Mouse (Mus musculus) CH12.LX (cell line): Measurements from ENCODE around the gene Ccdc114.

ENCODE experiments used
- BHLHE40 ChIP-seq: IDR thresholded peaks from 2 replicates; pipeline ENCODE4 v1.6.1; 2011; ENCODE audit warnings: mild to moderate bottlenecking, low read depth, low read length, improper control_type of control experiment
- CTCF ChIP-seq, 2 experiments: IDR thresholded peaks in 1 of 2; conservative IDR thresholded peaks in 1 of 2; 2 replicates each; pipeline ENCODE4 v1.5.1; 2011 to 2012; ENCODE audit warnings: low read depth in 2 of 2, low read length in 2 of 2, improper control_type of control experiment in 1 of 2, inconsistent platforms in 1 of 2, mild to moderate bottlenecking in 1 of 2, moderate library complexity in 1 of 2
- EP300 ChIP-seq: IDR thresholded peaks from 2 replicates; pipeline ENCODE4 v1.6.1; 2011; ENCODE audit warnings: low read length, improper control_type of control experiment
- ETS1 ChIP-seq: conservative IDR thresholded peaks from 2 replicates; pipeline ENCODE4 v1.6.1; 2012; ENCODE audit warnings: low read depth, mild to moderate bottlenecking, inconsistent platforms, low read length, improper control_type of control experiment, moderate library complexity
- HCFC1 ChIP-seq: IDR thresholded peaks from 2 replicates; pipeline ENCODE4 v1.6.1; 2012; ENCODE audit warnings: low read depth, mild to moderate bottlenecking, inconsistent platforms, low read length, improper control_type of control experiment
- KAT2A ChIP-seq: IDR thresholded peaks from 2 replicates; pipeline ENCODE4 v1.6.1; 2012; ENCODE audit warnings: low read length, improper control_type of control experiment, inconsistent platforms; ENCODE audit not compliant: insufficient replicate concordance
- MAX ChIP-seq: IDR thresholded peaks from 2 replicates; pipeline ENCODE4 v1.6.1; 2011; ENCODE audit warnings: low read length, improper control_type of control experiment
- MXI1 ChIP-seq: IDR thresholded peaks from 2 replicates; pipeline ENCODE4 v1.6.1; 2011; ENCODE audit warnings: mild to moderate bottlenecking, low read depth, low read length, improper control_type of control experiment
- NELFE ChIP-seq: IDR thresholded peaks from 2 replicates; pipeline ENCODE4 v1.6.1; 2011; ENCODE audit warnings: low read depth, low read length, improper control_type of control experiment
- POLR2A ChIP-seq: IDR thresholded peaks from 2 replicates; pipeline ENCODE4 v1.6.1; 2011; ENCODE audit warnings: low read depth, mild to moderate bottlenecking, improper control_type of control experiment, low read length
- POLR2AphosphoS2 ChIP-seq: IDR thresholded peaks from 2 replicates; pipeline ENCODE4 v1.6.1; 2011; ENCODE audit warnings: low read depth, low read length, improper control_type of control experiment
- UBTF ChIP-seq: IDR thresholded peaks from 2 replicates; pipeline ENCODE4 v1.6.1; 2012; ENCODE audit warnings: low read depth, mild to moderate bottlenecking, inconsistent platforms, low read length, improper control_type of control experiment, moderate library complexity
- ZC3H11A ChIP-seq: IDR thresholded peaks from 2 replicates; pipeline ENCODE4 v1.6.1; 2012; ENCODE audit warnings: low read depth, mild to moderate bottlenecking, inconsistent platforms, low read length, improper control_type of control experiment
- ZKSCAN1 ChIP-seq: IDR thresholded peaks from 2 replicates; pipeline ENCODE4 v1.6.1; 2012; ENCODE audit warnings: low read depth, inconsistent platforms, low read length, improper control_type of control experiment, borderline replicate concordance

GRCm38 (mm10) chr7:45914067-45914466 is 9.8 kb upstream of the Ccdc114 start:
- no peak for TF ChIP-seq CTCF (conservative IDR thresholded peaks at IDR 0.05 in 1 of 2, IDR thresholded peaks at IDR 0.05 in 1 of 2; ENCODE audit: low read depth in 2 of 2, low read length in 2 of 2)
- no peak for TF ChIP-seq BHLHE40
- no peak for TF ChIP-seq MAX
- TF ChIP-seq UBTF: no peak
- no peak for TF ChIP-seq POLR2A
- TF ChIP-seq ETS1: no peak
- no peak for TF ChIP-seq ZKSCAN1
- no peak for TF ChIP-seq MXI1
- TF ChIP-seq NELFE: no peak
- TF ChIP-seq ZC3H11A: no peak
- TF ChIP-seq HCFC1: no peak
- TF ChIP-seq KAT2A: no peak
- TF ChIP-seq EP300: no peak
- TF ChIP-seq POLR2AphosphoS2: no peak
